Mouse (Mus musculus) T-cell, adult 2 months (primary cell): ENCODE data around the gene Myf5.

Source experiments
- DNase-seq: peaks from one replicate; pipeline ENCODE4 v3.0.0; 2022; ENCODE audit warnings: low spot score

Myf5 gene

GRCm38 (mm10) chr10:107485870-107486269 lies at the start of gene Myf5:
Gene Myf5, minus strand, starts transcription at chr10:107486134.
- DNase-seq = no peak

GRCm38 (mm10) chr10:107528758-107529157 lies 42.8 kb upstream of the Myf5 start:
- no peak for DNase-seq

GRCm38 (mm10) chr10:107519216-107519615 lies 33.3 kb upstream of the Myf5 start:
- no peak for DNase-seq

- DNase-seq = no peak
Measured at GRCm38 (mm10) chr10:107516641-107517040, 30.7 kb upstream of the Myf5 start.

- DNase-seq = no peak
Measured at GRCm38 (mm10) chr10:107514735-107515134, 28.8 kb upstream of the Myf5 start.

- DNase-seq = no peak
Measured at GRCm38 (mm10) chr10:107506397-107506796, 20.5 kb upstream of the Myf5 start.

GRCm38 (mm10) chr10:107503430-107503829 lies 17.5 kb upstream of the Myf5 start:
- no peak for DNase-seq

GRCm38 (mm10) chr10:107502193-107502592 lies 16.3 kb upstream of the Myf5 start:
- no peak for DNase-seq

GRCm38 (mm10) chr10:107499656-107500055 lies 13.7 kb upstream of the Myf5 start:
- DNase-seq = no peak

GRCm38 (mm10) chr10:107496402-107496801 lies 10.5 kb upstream of the Myf5 start:
- DNase-seq = no peak

- no peak for DNase-seq
Measured at GRCm38 (mm10) chr10:107494568-107494967, 8.6 kb upstream of the Myf5 start, which contains the start of gene Myf6. Gene Myf6, minus strand, starts transcription at chr10:107494737.

- DNase-seq = no peak
Measured at GRCm38 (mm10) chr10:107493580-107494474, 7.9 kb upstream of the Myf5 start.

- DNase-seq = no peak
Measured at GRCm38 (mm10) chr10:107492867-107493579, 7.1 kb upstream of the Myf5 start.

GRCm38 (mm10) chr10:107488654-107489315 lies 2.9 kb upstream of the Myf5 start:
- DNase-seq = no peak

GRCm38 (mm10) chr10:107486770-107487169 lies 836 bp upstream of the Myf5 start:
- no peak for DNase-seq

GRCm38 (mm10) chr10:107484050-107484449 lies 1.9 kb downstream of the Myf5 start:
- DNase-seq = no peak

GRCm38 (mm10) chr10:107473497-107473896 lies 12.4 kb downstream of the Myf5 start:
- DNase-seq = no peak

- DNase-seq = no peak
Measured at GRCm38 (mm10) chr10:107471712-107472111, 14.2 kb downstream of the Myf5 start.

GRCm38 (mm10) chr10:107467819-107468218 lies 18.1 kb downstream of the Myf5 start:
- DNase-seq = no peak

- no peak for DNase-seq
Measured at GRCm38 (mm10) chr10:107449496-107450330, 36.2 kb downstream of the Myf5 start.

GRCm38 (mm10) chr10:107442781-107443180 lies 43.2 kb downstream of the Myf5 start:
- DNase-seq = no peak

GRCm38 (mm10) chr10:107436967-107437366 lies 49.0 kb downstream of the Myf5 start:
- DNase-seq = no peak
